Mouse (Mus musculus) liver, adult 2 months (tissue): ENCODE results near the gene Lhpp. TPM values are rescaled to one million over a fixed set of nuclear protein-coding genes. Genes with fewer than 3 reads are reported as not detected.

Experiments
- DNase-seq: peaks from one replicate; pipeline ENCODE4 v3.0.0-alpha.2; 2011; ENCODE audit warnings: low read depth, low spot score; ENCODE audit errors: extremely low read depth
- H3K27ac ChIP-seq: fragments of 200-500 bp; replicated peaks from 2 replicates; pipeline ENCODE4 v1.5.1; 2012; ENCODE audit warnings: low read depth, mild to moderate bottlenecking, control low read depth, inconsistent platforms, low read length; ENCODE audit not compliant: insufficient read depth
- H3K27me3 ChIP-seq: fragments of 200-500 bp; 2 replicates; pipeline ENCODE4 v1.6.1; 2012; ENCODE audit warnings: mild to moderate bottlenecking, moderate library complexity, low read length, inconsistent platforms; ENCODE audit not compliant: control insufficient read depth, insufficient read depth
- H3K36me3 ChIP-seq: fragments of 200-500 bp; 2 replicates; pipeline ENCODE4 v1.6.1; 2012; ENCODE audit warnings: low read length, inconsistent platforms; ENCODE audit not compliant: control insufficient read depth, insufficient read depth
- H3K4me1 ChIP-seq: fragments of 200-500 bp; 2 replicates; pipeline ENCODE4 v1.6.1; 2011; ENCODE audit warnings: low read length; ENCODE audit not compliant: control insufficient read depth, insufficient read depth
- H3K4me3 ChIP-seq: fragments of 200-500 bp; 2 replicates; pipeline ENCODE4 v1.5.1; 2011; ENCODE audit warnings: low read depth, mild to moderate bottlenecking, control low read depth, low read length, moderate library complexity; ENCODE audit not compliant: insufficient read depth
- H3K79me2 ChIP-seq: fragments of 200-500 bp; 2 replicates; pipeline ENCODE4 v1.6.1; 2012; ENCODE audit warnings: inconsistent platforms, mild to moderate bottlenecking, low read length, moderate library complexity; ENCODE audit not compliant: control insufficient read depth, insufficient read depth
- H3K9ac ChIP-seq: fragments of 200-500 bp; 2 replicates; pipeline ENCODE4 v1.6.1; 2012; ENCODE audit warnings: low read depth, mild to moderate bottlenecking, control low read depth, inconsistent platforms, low read length
- CTCF ChIP-seq: fragments of 200-500 bp; IDR thresholded peaks from 2 replicates; pipeline ENCODE4 v1.5.1; 2011; ENCODE audit warnings: low read depth, low read length, control low read depth
- POLR2A ChIP-seq: fragments of 200-500 bp; IDR thresholded peaks from 2 replicates; pipeline ENCODE4 v1.6.1; 2011; ENCODE audit warnings: low read length, control low read depth; ENCODE audit not compliant: insufficient read depth; ENCODE audit errors: extremely low read depth
- WGBS: fragments of 180-500 bp; shearing (Covaris S2); methylation state at CpG from one replicate; pipeline ENCODE4 v1.1.7; 2018; 5-methylcytosine and 5-hydroxymethylcytosine counted together
- polyA plus RNA-seq: library from polyadenylated mRNA; depleted of rRNA; stranded (reverse); fragments of >200 nt; gene quantifications from 2 replicates; pipeline ENCODE4 v1.2.3, GENCODE M21; 2012
- total RNA-seq: library from RNA; depleted of rRNA; stranded (reverse); fragments of >200 nt; gene quantifications from 2 replicates; pipeline ENCODE4 v1.2.3, GENCODE M21; 2014

Lhpp gene
- total and polyA plus RNA-seq, 2 experiments: 60.2 to 137 TPM

- DNase-seq: no peak
- H3K4me3 ChIP-seq: no peak overlapping the region
- 91% methylated on average over 7 of the region's 7 CpGs for WGBS
- no peaks in the 10 kb centered on the region for H3K27me3 ChIP-seq
- no peak overlapping the region for H3K27ac ChIP-seq
- no peak for TF ChIP-seq POLR2A
- no peak for TF ChIP-seq CTCF
- peaks cover 2% of the 10 kb centered on the region; the same call in 1 of the 2 replicates for H3K4me1 ChIP-seq
- no peaks in the 10 kb centered on the region for H3K79me2 ChIP-seq
- H3K36me3 ChIP-seq: no peaks in the 10 kb centered on the region
- H3K9ac ChIP-seq: no peak overlapping the region
Observed at GRCm38 (mm10) chr7:132730510-132730909, 120.1 kb downstream of the Lhpp start.

GRCm38 (mm10) chr7:132731558-132731957 is 121.1 kb downstream of the Lhpp start:
- 93% methylated on average over 6 of the region's 6 CpGs for WGBS
- Histone ChIP-seq H3K27me3 (no peaks in the 10 kb centered on the region), H3K9ac (no peak overlapping the region), H3K79me2 (no peaks in the 10 kb centered on the region), H3K4me1 (peaks cover 2% of the 10 kb centered on the region; the same call in 1 of the 2 replicates), H3K36me3 (no peaks in the 10 kb centered on the region), H3K4me3 (no peak overlapping the region), H3K27ac (no peak overlapping the region)
- TF ChIP-seq POLR2A (no peak), CTCF (no peak)
- DNase-seq: no peak

- Histone ChIP-seq H3K4me3 (no peak overlapping the region), H3K27me3 (no peaks in the 10 kb centered on the region), H3K27ac (no peak overlapping the region), H3K9ac (no peak overlapping the region), H3K36me3 (no peaks in the 10 kb centered on the region), H3K4me1 (peaks cover 2% of the 10 kb centered on the region; the same call in 1 of the 2 replicates), H3K79me2 (no peaks in the 10 kb centered on the region)
- no peak for DNase-seq
- 91% methylated on average over 6 of the region's 6 CpGs for WGBS
- no peak for TF ChIP-seq POLR2A
- TF ChIP-seq CTCF: no peak
Observed at GRCm38 (mm10) chr7:132732136-132732789, 121.8 kb downstream of the Lhpp start.

DNA sequence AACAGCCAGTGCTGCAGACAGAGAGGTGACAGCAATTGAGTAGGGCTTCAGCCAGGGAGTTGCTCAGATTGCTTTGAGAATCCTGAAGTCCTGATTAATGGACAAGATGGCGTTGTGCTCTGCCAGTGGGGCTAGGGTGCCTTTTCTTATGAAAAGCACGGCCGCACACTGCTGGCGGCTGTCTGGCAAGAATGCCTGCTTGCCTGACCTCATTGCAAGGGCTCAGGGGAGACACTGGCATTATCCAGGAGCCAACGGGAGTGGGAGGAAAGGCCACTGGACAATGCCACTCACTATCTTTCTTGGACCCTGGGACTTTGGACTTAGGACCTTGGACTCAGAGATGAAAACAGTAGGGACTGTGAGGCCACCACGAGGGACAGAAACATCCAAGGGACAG is 123.1 kb downstream of the Lhpp start:
- peak; percentile 44 for DNase-seq
- Histone ChIP-seq H3K27me3 (no peaks in the 10 kb centered on the region), H3K79me2 (no peaks in the 10 kb centered on the region), H3K9ac (no peak overlapping the region), H3K4me1 (peaks cover 2% of the 10 kb centered on the region), H3K4me3 (no peak overlapping the region), H3K27ac (no peak overlapping the region), H3K36me3 (no peaks in the 10 kb centered on the region)
- 65% methylated on average over 6 of the region's 6 CpGs for WGBS
- TF ChIP-seq CTCF (no peak), POLR2A (no peak)

- no peak overlapping the region for H3K4me3 ChIP-seq
- WGBS: 96% methylated on average over 9 of the region's 9 CpGs
- peaks cover 2% of the 10 kb centered on the region for H3K4me1 ChIP-seq
- H3K9ac ChIP-seq: no peak overlapping the region
- H3K79me2 ChIP-seq: no peaks in the 10 kb centered on the region
- H3K27ac ChIP-seq: no peak overlapping the region
- H3K27me3 ChIP-seq: no peaks in the 10 kb centered on the region
- DNase-seq: no peak
- TF ChIP-seq POLR2A (no peak), CTCF (no peak)
- H3K36me3 ChIP-seq: no peaks in the 10 kb centered on the region
Observed at GRCm38 (mm10) chr7:132734222-132734621, 123.8 kb downstream of the Lhpp start.

- Histone ChIP-seq H3K79me2 (no peaks in the 10 kb centered on the region), H3K4me3 (no peak overlapping the region), H3K4me1 (no peaks in the 10 kb centered on the region; the same call in none of the 2 replicates), H3K36me3 (no peaks in the 10 kb centered on the region), H3K27me3 (no peaks in the 10 kb centered on the region), H3K9ac (no peak overlapping the region), H3K27ac (peak overlapping the region; percentile 38; the same call in 1 of the 2 replicates)
- no peak for TF ChIP-seq POLR2A
- TF ChIP-seq CTCF: peak; percentile 65
- WGBS: 62% methylated on average over 5 of the region's 5 CpGs
- DNase-seq: no peak
Observed at GRCm38 (mm10) chr7:132735145-132735544, 124.7 kb downstream of the Lhpp start.
